Mouse (Mus musculus) layer of hippocampus, adult 11-12 months (tissue): Measurements from ENCODE around the gene Vpreb1.
A peak's percentile ranks its signal among the peaks of the same experiment; 100 is the strongest.
"Not testable (repeated sequence)": the region's sequence is repeated elsewhere in the genome, so short reads cannot be mapped to it uniquely, and the experiment has no call there.

Experiments used
- DNase-seq: peaks from one replicate; pipeline ENCODE4 v3.0.0; 2022; ENCODE audit warnings: low spot score

Vpreb1 gene

GRCm38 (mm10) chr16:16870617-16871331 is at the start of gene Vpreb1, which contains the start of gene Top3b:
Gene Vpreb1, minus strand, starts transcription at chr16:16870843.
Gene Top3b, plus strand, starts transcription at chr16:16870736.
- peak; percentile 94 for DNase-seq

- no peak for DNase-seq
Measured at GRCm38 (mm10) chr16:16918441-16919117, 47.9 kb upstream of the Vpreb1 start.

GRCm38 (mm10) chr16:16913440-16913839 is 42.8 kb upstream of the Vpreb1 start:
- no peak for DNase-seq

GRCm38 (mm10) chr16:16911641-16912597 is 41.3 kb upstream of the Vpreb1 start:
- peak; percentile 81 for DNase-seq

- no peak for DNase-seq
Measured at GRCm38 (mm10) chr16:16907799-16908198, 37.2 kb upstream of the Vpreb1 start.

GRCm38 (mm10) chr16:16903188-16903587 is 32.5 kb upstream of the Vpreb1 start:
- DNase-seq = no peak

- no peak for DNase-seq
Measured at GRCm38 (mm10) chr16:16902329-16902728, 31.7 kb upstream of the Vpreb1 start.

GRCm38 (mm10) chr16:16897056-16897584 is 26.5 kb upstream of the Vpreb1 start:
- DNase-seq = no peak

- DNase-seq = peak; percentile 96
Measured at GRCm38 (mm10) chr16:16896382-16897055, 25.9 kb upstream of the Vpreb1 start, which contains the start of gene Ppm1f. Gene Ppm1f, plus strand, starts transcription at chr16:16896469.

GRCm38 (mm10) chr16:16896015-16896381 is 25.4 kb upstream of the Vpreb1 start:
- DNase-seq = no peak

GRCm38 (mm10) chr16:16892366-16892765 is 21.7 kb upstream of the Vpreb1 start:
- DNase-seq = no peak

GRCm38 (mm10) chr16:16888341-16888740 is 17.7 kb upstream of the Vpreb1 start:
- DNase-seq = no peak

- no peak for DNase-seq
Measured at GRCm38 (mm10) chr16:16879025-16879424, 8.4 kb upstream of the Vpreb1 start.

- DNase-seq = no peak
Measured at GRCm38 (mm10) chr16:16870241-16870616, 414 bp downstream of the Vpreb1 start.

- DNase-seq = no peak
Measured at GRCm38 (mm10) chr16:16865696-16866561, 4.7 kb downstream of the Vpreb1 start.

- no peak for DNase-seq
Measured at GRCm38 (mm10) chr16:16865217-16865616, 5.4 kb downstream of the Vpreb1 start.

GRCm38 (mm10) chr16:16863978-16864377 is 6.7 kb downstream of the Vpreb1 start, which contains the start of gene Igll1:
Gene Igll1, minus strand, starts transcription at chr16:16863985.
- no peak for DNase-seq

GRCm38 (mm10) chr16:16862288-16862687 is 8.4 kb downstream of the Vpreb1 start:
- no peak for DNase-seq

- DNase-seq = no peak
Measured at GRCm38 (mm10) chr16:16856731-16857476, 13.7 kb downstream of the Vpreb1 start.

GRCm38 (mm10) chr16:16856054-16856453 is 14.6 kb downstream of the Vpreb1 start:
- not testable (repeated sequence) for DNase-seq
